Mouse (Mus musculus) v-Abl transformed pro-B cells (cell line): ENCODE measurements around the gene Bola1.

Experiments
- in situ Hi-C, 2 experiments: fragments of 400-800 bp; cut with MboI; formaldehyde crosslinking; loops; one replicate each; pipeline ENCODE4 v1.15.1; 2025; ENCODE audit not compliant: unreplicated experiment in 2 of 2

The Bola1 gene

GRCm38 (mm10) chr3:96219661-96220130, at the start of gene Bola1, which contains the start of gene Hist2h2ab:
Gene Bola1 (minus strand): TSS chr3:96219709.
Gene Hist2h2ab (plus strand): TSS chr3:96219865.
- in situ Hi-C loops: loop anchor here (10.0 kb wide), 2 partner anchors 135 to 155 kb away; no protein-coding TSS in a partner anchor

- in situ Hi-C loops: loop anchor here in 1 of 2 experiments (5.0 to 25.0 kb wide), 3 partner anchors 42 to 607 kb away; partner anchors contain the start of gene Mcl1
Observed at GRCm38 (mm10) chr3:96268776-96269378, 49.4 kb upstream of the Bola1 start.

GRCm38 (mm10) chr3:96268051-96268775, 48.7 kb upstream of the Bola1 start, which contains the start of gene Hist2h3b:
Gene Hist2h3b (plus strand): TSS chr3:96268654.
- in situ Hi-C loops: loop anchor here in 1 of 2 experiments (5.0 to 25.0 kb wide), 3 partner anchors 41 to 606 kb away; partner anchors contain the start of gene Mcl1

DNA sequence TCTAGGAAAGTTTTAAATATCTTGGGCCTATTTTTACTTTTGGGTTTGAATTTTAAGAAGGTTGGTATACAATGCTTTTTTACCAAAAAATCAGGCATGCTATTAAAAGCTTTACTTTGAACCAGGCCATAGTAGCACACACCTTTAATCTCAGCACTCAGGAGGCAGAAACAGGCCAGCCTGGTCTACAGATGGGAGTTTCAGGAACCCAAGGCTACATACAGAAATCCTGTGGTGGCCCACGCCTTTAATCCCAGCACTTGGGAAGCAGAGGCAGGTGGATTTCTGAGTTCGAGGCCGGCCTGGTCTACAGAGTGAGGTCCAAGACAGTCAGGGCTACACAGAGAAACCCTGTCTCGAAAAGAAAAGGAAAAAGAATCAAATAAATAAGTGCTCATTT, 48.0 kb upstream of the Bola1 start:
- in situ Hi-C loops: loop anchor here in 1 of 2 experiments (5.0 to 25.0 kb wide), 3 partner anchors 40 to 605 kb away; partner anchors contain the start of gene Mcl1

GRCm38 (mm10) chr3:96266132-96266710, 46.7 kb upstream of the Bola1 start:
- in situ Hi-C loops: loop anchor here in 1 of 2 experiments (5.0 to 25.0 kb wide), 3 partner anchors 39 to 604 kb away; partner anchors contain the start of gene Mcl1

- in situ Hi-C loops: loop anchor here in 1 of 2 experiments (25.0 kb wide), 2 partner anchors 302 to 602 kb away; partner anchors contain the start of gene Mcl1
Observed at GRCm38 (mm10) chr3:96264404-96264949, 45.0 kb upstream of the Bola1 start.

DNA sequence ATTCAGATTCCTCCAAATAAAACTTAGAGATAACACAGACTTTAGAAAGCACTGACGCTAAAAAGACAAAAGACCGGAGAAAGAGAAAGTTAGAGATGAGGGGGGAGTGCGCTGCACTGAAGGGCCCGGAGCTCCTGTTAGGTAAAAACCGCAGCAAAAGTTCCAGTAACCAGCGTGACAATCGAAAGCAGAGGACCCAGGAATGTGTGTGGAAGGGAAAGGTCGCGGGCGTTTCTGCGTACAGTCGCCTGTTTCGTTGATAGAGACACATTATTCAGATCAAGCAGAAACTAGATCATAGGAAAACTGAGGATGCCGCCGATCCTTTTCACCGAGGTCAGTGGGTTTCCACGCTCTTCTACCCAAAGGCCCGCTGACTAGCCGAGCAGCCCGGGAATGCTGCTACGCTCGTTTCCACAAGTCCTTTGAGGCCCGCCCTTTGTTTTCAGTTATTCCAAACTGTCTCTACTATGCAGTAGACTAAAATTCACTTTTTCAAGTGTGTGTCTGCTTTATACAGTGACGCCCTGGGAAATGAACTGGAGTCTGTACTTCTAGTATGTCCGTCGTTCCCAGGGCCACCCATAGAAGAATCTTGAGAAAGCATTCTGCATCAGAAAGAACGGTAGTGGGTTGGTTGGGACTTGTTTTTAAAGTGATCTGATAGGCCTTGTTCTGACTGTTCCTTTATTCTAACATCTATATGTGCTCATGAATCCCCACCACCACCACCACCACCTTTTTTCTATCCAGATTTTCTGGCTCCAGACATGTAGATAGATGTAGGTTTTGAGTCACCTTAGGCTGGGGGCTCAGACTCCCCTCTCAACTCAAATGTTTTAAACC, 44.3 kb upstream of the Bola1 start:
- in situ Hi-C loops: loop anchor here in 1 of 2 experiments (25.0 kb wide), 2 partner anchors 301 to 601 kb away; partner anchors contain the start of gene Mcl1

- in situ Hi-C loops: loop anchor here in 1 of 2 experiments (25.0 kb wide), 2 partner anchors 301 to 601 kb away; partner anchors contain the start of gene Mcl1
Observed at GRCm38 (mm10) chr3:96262979-96263550, 43.6 kb upstream of the Bola1 start, which contains the start of gene Hist2h4. Gene Hist2h4 (minus strand): TSS chr3:96263311.

GRCm38 (mm10) chr3:96262216-96262875, 42.8 kb upstream of the Bola1 start:
- in situ Hi-C loops: loop anchor here in 1 of 2 experiments (25.0 kb wide), 2 partner anchors 300 to 600 kb away; partner anchors contain the start of gene Mcl1

DNA sequence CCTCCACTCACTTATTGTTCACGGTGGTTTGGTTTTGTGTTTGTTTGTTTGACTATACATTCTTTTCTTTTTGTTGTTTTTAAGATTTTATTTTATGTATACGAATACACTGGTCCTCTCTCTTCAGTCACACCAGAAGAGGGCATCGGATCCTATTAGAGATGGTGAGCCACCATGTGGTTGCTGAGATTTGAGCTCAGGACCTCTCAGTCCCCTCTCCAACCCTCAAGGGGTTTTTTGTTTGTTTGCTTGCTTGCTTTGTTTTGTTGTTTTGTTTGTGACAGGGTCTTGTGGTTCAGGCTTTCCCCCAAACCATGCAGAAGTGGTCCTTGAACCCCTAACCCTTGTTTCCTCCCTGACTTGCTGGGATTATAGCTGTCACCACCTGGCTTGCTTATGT, 42.1 kb upstream of the Bola1 start:
- in situ Hi-C loops: loop anchor here in 1 of 2 experiments (25.0 kb wide), 2 partner anchors 299 to 599 kb away; partner anchors contain the start of gene Mcl1

GRCm38 (mm10) chr3:96260220-96260619, 40.7 kb upstream of the Bola1 start:
- in situ Hi-C loops: loop anchor here in 1 of 2 experiments (25.0 kb wide), 2 partner anchors 298 to 598 kb away; partner anchors contain the start of gene Mcl1

DNA sequence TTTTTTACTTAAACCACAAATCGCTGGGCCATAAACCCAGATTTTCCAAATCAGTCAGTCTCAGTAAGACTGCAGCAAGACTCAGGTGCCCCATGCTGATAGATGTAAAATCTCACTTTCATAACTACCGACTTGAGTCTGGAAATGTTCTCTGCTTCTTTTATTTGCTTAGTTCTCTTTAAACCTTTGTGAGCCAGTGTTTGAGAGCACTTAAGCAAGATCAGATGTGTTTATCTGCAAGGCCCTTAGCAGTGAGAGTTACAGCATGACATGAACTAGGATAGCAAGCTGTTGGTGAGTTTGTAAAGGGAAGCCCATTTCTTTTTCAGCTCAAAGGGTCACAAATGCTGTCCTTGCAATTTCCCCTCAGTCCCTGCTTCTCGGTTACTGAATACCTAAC, 37.7 kb upstream of the Bola1 start:
- in situ Hi-C loops: loop anchor here in 1 of 2 experiments (25.0 kb wide), 2 partner anchors 295 to 595 kb away; partner anchors contain the start of gene Mcl1

GRCm38 (mm10) chr3:96255926-96256593, 36.6 kb upstream of the Bola1 start:
- in situ Hi-C loops: loop anchor here in 1 of 2 experiments (25.0 kb wide), 2 partner anchors 294 to 594 kb away; partner anchors contain the start of gene Mcl1

DNA sequence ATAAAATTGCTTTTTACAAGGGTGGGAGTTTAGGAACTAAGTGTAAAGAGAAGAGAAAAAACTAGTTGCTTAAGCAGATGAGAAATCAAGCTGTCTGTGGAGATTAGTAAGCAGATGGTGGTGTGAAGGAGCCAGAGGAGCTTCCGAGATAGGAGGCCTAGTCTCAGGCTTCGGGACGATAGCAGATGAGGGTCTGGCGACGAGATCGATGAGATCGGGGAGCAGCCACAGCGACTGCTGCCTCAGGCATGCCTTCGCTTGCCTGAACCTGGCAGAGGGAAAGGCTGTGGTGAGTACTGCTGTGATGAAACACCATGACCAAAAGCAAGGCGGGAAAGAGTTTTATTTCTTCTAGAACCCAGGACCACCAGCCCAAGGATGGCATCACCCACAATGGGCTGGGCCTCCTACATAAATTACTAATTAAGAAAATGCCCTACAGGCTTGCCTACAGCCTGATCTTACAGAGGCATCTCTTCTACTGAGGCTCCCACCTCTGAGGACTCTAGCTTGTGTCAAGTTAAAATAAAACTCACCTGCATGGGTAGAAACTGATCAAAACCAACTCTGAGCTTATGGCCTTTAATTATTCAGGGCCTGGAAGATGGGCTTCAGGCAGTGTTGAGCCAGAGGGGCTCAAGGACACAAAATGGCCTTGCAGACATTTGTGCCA, 35.3 kb upstream of the Bola1 start:
- in situ Hi-C loops: loop anchor here in 1 of 2 experiments (25.0 kb wide), 2 partner anchors 293 to 593 kb away; partner anchors contain the start of gene Mcl1

GRCm38 (mm10) chr3:96251787-96252186, 32.3 kb upstream of the Bola1 start:
- in situ Hi-C loops: loop anchor here in 1 of 2 experiments (25.0 kb wide), 2 partner anchors 289 to 589 kb away; partner anchors contain the start of gene Mcl1

DNA sequence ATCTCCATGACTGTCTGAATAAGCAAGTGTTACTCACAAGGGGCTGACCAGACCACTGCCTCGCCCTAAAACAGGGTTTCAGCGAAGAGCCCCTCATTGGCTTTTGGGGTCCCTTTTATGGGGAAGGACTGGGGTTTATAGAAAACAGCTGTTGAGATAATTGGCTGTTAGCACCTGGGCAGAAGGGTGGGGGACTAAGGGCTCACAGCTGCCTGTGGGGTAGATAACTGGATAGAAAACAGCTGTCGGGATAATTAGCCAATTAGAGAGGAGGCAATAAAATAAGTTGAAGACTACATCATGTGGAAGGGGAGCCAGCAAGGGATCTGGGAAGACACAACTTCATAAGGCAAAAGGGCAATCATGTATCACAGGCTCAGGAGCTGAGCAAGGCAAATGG, 31.4 kb upstream of the Bola1 start:
- in situ Hi-C loops: loop anchor here in 1 of 2 experiments (25.0 kb wide), 2 partner anchors 289 to 589 kb away; partner anchors contain the start of gene Mcl1

- in situ Hi-C loops: no loop called here
Observed at GRCm38 (mm10) chr3:96249034-96249345, 29.5 kb upstream of the Bola1 start.
